Mouse (Mus musculus) urinary bladder, postnatal 0 days (tissue): ENCODE data around the gene Polr3b. TPM values are rescaled to one million over a fixed set of nuclear protein-coding genes. Genes with fewer than 3 reads are reported as not detected.

ENCODE experiments used
- polyA plus RNA-seq: library from polyadenylated mRNA; unstranded; fragments of >200 nt; fragmentation: Nextera tagmentation; extraction: Ambion mirVana; gene quantifications from 2 replicates; pipeline ENCODE4 v1.2.1, GENCODE M21; 2015

Polr3b gene
- polyA plus RNA-seq = 6.1 and 6.4 TPM in 2 replicates

GRCm38 (mm10) chr10:84621826-84622790 is at the start of gene Polr3b:
Gene Polr3b (plus strand): TSS chr10:84622292.

GRCm38 (mm10) chr10:84576395-84577070 is 45.6 kb upstream of the Polr3b start, which contains the start of gene Tcp11l2:
Gene Tcp11l2 (plus strand): TSS chr10:84576626.

GRCm38 (mm10) chr10:84755786-84756203 is 133.7 kb downstream of the Polr3b start, which contains the start of gene Rfx4:
Gene Rfx4 (plus strand): TSS chr10:84756062.

Other genes with a start within 250 kb of the Polr3b start
- 0.63 and 0.69 TPM in 2 replicates for gene Nuak1, start 181.7 kb upstream of the Polr3b start, polyA plus RNA-seq
- 76.3 and 105 TPM in 2 replicates for gene Ckap4, start 88.2 kb upstream of the Polr3b start, polyA plus RNA-seq
- 12.8 and 18.2 TPM in 2 replicates for gene Tcp11l2, start 45.7 kb upstream of the Polr3b start, polyA plus RNA-seq
- not detected in 2 replicates for gene Rfx4, start 133.8 kb downstream of the Polr3b start, polyA plus RNA-seq